Mouse (Mus musculus) thymus, postnatal 14 days (tissue): ENCODE results near the gene Slc31a2.
"Not testable (repeated sequence)": the region's sequence is repeated elsewhere in the genome, so short reads cannot be mapped to it uniquely, and the experiment has no call there.

Experiments
- DNase-seq: peaks from one replicate; pipeline ENCODE4 v3.0.0; 2021

The Slc31a2 gene

GRCm38 (mm10) chr4:62262276-62262675 lies at the start of gene Slc31a2:
TSS of gene Slc31a2 (plus strand) at chr4:62262562.
- no peak for DNase-seq

GRCm38 (mm10) chr4:62213490-62213889 lies 48.9 kb upstream of the Slc31a2 start:
- DNase-seq: no peak

GRCm38 (mm10) chr4:62228391-62228790 lies 34.0 kb upstream of the Slc31a2 start:
- peak; percentile 19 for DNase-seq

- DNase-seq: peak; percentile 18
These were observed 32.9 kb upstream of the Slc31a2 start for GRCm38 (mm10) chr4:62229448-62229847.

DNA sequence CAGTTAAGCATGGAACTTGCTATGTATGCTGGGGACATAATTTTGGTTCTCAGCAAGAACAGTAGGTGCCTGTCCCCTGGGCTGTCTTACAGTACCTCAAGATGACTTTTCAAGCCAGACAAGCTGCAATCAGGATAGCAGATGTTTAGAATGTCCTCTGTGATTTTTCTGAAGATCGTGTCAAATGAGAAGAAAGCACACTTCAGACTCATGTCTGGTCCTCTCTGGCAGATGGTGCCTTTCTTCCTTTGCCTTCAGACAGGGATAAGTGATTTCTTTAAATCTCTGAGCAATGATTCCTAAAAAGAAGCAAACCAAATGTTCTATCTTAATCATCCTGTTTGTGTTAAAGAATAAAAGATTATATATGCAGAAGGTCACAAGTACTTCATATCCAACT lies 32.2 kb upstream of the Slc31a2 start:
- no peak for DNase-seq

DNA sequence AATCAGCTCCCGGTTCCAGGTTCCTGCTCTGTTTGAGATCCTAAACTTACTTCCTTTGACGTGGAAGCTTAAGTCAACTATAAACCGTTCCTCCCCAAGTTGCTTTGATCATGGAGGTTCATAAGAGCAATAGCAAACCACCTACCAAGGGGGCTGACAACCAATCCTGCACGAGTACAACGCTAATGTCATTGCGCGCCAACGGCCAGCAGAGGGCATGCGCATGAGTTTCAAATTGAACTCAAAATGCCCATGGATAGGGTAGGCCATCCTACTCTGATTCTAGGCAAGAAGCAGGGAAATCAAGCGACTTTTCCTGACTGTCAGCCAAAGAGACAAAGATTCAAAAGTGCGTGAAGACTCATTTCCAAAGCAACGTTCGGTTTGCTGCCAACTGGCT lies 31.6 kb upstream of the Slc31a2 start, which contains the start of gene Zfp37:
Zfp37 (minus strand) TSS at position 279 of the 400 bp plus-strand sequence.
- DNase-seq: peak; percentile 6

GRCm38 (mm10) chr4:62240586-62240985 lies 21.8 kb upstream of the Slc31a2 start:
- no peak for DNase-seq

DNA sequence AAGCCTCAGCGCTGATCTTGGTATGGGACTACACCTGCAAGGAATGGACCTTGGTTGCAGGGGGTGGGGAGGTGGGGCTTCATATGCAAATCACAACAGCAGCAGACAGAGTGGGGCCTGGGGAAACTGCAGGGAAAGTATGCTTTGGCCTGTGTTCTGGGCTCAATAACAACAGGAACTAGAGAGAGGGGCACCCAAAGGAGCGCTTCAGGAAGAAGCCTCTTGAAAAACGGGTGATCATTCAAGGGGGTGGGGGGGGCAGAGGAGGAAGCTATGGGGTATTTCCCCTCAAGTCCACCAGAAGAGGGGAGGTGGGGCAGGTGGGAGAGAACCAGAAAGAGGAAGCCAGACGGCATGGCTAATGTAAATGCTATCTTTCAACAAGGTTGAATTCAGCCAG lies 14.0 kb upstream of the Slc31a2 start:
- DNase-seq: no peak

DNA sequence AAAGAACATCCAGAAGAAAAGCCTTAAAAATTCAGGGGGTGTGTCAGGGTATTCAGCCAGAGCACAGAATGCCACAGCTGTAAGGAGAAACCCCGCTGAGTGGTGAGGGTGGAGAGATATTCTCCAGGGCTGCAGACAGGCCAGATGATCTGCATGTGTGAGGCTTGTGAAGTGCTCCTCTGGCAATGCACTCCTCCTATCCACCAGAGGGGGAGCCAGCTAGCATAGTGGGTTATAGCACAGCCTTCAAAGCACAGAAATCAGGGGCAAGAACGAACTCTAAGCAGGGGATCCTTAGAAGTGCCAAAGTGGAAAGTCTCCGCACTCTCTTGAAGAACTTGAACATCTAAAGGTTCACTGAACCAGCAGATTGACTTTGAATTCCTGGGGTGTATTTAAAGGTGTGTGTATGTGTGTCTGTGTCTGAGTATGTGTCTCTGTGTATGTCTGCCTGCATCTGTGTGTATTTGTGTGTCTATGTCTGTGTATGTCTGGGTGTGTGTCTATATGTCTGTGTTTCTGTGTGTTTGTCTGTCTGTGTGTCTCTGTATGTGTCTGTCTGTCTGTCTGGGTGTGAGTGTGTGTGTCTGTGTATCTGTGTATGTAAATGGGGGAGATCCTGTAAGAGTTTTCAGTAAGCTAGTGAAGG lies 11.3 kb upstream of the Slc31a2 start:
- DNase-seq: peak; percentile 13

DNA sequence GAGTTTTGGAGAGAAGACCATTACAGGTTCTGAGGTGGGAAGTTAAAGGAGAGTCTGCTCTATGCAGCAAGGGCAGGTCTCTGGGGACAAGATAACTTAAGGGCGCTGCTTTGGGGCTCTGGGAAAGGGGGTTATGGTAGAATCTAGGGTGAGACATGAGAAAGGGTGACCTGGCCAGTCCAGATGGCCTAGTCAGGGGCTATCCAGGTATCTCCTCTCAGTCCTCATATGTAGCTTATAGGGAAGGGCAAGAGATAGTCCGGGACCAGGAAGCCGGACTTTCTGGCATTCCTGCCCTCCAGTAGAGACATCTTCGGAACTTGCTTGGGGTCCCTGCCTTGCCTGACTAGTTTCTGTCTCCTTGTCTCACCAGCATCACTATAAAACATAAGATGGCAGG lies 10.6 kb upstream of the Slc31a2 start:
- no peak for DNase-seq

- no peak for DNase-seq
These were observed 7.8 kb upstream of the Slc31a2 start for GRCm38 (mm10) chr4:62254551-62254950.

GRCm38 (mm10) chr4:62256931-62257330 lies 5.4 kb upstream of the Slc31a2 start:
- peak; percentile 47 for DNase-seq

DNA sequence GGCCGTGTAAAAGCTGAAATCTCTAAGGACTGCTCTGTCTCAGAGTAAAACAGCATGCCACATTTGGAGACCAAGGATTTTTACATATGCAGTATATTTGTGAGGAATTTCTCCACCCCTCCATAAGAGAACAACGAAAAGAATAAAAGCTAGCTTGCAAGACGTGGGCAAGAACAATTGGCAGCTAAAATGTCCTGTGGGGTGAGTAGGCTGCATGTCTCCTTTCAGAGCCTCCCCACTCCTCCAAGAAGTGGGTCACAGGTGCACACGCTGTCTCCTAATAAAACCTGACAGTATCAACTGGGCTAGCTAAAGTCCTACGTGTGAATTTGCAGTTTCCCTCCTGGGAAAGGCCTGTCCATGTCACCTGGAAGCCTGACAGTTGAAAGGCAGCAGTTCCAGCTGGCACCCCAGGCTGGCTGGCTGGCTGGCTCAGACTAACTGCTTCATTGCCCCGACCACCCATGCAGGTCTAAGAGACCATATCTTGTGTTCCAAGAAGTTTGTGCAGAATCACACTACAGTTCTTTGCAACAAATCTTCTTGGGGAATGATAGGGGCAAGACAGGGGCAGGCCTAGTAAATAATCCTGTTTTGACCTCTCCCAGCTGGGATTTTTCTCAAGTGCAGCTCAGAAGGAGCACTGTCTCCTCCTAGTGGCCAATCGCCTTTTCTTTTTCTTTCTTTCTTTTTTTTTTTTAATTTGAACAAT lies 927 bp downstream of the Slc31a2 start:
- no peak for DNase-seq

- no peak for DNase-seq
These were observed 2.9 kb downstream of the Slc31a2 start for GRCm38 (mm10) chr4:62265154-62265836.

- DNase-seq: not testable (repeated sequence)
These were observed 3.7 kb downstream of the Slc31a2 start for GRCm38 (mm10) chr4:62266016-62266415.

DNA sequence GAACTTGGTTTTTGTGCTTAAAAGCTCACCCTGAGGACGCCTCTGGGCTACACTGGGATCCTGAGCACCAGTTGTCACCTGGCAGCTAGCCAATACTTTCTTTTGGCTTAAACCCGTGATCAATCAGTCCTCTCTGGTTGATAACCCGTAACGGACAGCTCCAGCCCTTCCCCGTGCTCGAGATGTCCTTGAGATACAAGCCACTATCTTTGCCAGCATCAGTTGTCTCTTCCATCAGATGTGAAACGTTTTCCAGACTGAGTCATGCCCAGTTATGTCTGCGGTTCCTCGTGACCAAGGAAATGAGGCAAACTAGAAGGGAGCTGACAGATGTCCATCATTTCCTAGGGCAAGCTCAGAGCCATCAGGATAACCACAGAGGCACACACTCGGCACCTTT lies 4.7 kb downstream of the Slc31a2 start:
- DNase-seq: no peak

DNA sequence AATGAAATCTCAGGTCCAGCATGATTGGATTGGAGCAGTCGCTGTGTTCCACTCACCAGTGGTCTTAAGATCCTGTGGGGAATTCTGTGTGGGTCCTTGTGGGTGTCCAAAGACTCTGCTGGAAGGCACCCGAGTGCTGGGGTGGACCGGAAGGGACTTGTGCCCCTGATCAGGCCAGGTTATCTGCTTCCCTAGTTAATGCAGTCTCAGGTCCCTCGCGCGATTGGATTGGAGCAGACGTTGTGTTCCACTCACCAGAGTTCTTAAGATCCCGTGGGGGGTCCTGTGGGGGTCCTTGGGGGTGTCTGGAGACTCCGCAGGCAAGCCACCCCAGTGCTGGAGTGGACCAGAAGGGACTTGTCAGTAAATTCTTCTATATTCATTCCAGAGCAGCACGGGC lies 10.3 kb downstream of the Slc31a2 start:
- no peak for DNase-seq

- DNase-seq: no peak
These were observed 11.6 kb downstream of the Slc31a2 start for GRCm38 (mm10) chr4:62273916-62274315.

DNA sequence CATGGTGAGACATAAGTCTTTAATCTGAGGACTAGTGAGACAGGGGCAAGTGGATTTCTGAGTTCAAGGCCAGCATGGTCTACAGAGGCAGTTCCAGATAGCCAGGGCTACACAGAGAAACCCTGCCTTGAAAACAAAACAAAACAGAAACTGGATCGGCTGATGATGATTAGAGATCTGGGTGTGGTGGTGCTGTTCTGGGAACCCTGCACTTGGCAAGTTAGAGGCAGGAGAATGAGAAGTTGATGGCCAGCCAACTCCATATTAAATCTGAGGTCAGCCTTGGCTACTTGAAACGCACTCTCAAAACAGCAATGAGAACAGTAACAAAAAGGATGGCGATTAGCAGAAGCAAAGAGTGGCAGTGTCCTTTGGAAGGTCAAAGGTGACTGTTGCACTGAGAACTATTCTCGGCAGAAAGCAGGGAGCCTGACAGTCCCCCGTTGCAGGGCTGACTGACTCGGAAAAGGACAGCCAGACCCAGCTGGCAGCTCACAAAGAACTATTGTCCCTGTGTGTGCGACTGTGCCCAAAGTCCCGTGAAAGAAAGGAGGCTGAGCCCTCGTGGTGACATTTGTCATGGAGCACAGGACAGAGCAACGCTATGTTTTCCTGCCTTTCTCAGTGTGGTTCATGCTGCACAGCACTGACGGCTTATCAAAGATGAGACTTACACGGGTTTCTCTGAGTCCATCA lies 12.6 kb downstream of the Slc31a2 start:
- no peak for DNase-seq

- no peak for DNase-seq
These were observed 14.3 kb downstream of the Slc31a2 start for GRCm38 (mm10) chr4:62276642-62277041.

DNA sequence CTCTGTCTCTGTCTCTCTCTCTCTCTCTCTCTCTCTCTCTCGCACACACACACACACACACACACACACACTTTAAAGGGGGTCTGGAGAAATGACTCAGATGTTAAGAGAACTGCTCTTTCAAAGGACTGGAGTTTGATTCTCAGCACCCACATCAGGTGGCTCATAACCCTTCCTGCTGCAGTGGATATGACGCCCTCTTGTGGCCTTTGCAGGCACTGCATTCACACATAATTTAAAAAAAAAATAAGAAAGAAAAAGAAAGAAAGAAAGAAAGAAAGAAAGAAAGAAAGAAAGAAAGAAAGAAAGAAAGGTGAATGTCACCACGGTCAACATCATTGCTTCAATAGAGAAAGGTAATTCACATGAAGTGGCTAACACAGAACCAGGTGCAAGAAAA lies 14.9 kb downstream of the Slc31a2 start:
- DNase-seq: no peak

- DNase-seq: no peak
These were observed 15.7 kb downstream of the Slc31a2 start for GRCm38 (mm10) chr4:62278081-62278480.

- no peak for DNase-seq
These were observed 19.0 kb downstream of the Slc31a2 start for GRCm38 (mm10) chr4:62281319-62281718.
